Mouse (Mus musculus) hindbrain, embryonic 11.5 days (tissue): Measurements from ENCODE around the gene Ubald2. TPM values are rescaled to one million over a fixed set of nuclear protein-coding genes. Genes with fewer than 3 reads are reported as not detected.

Source experiments
- ATAC-seq: fragments of 200-750 bp; cut with Nextera tagmentation; 2 replicates; pipeline ENCODE4 v1.8.0; 2017; ENCODE audit warnings: mild to moderate bottlenecking, moderate TSS enrichment, moderate library complexity; ENCODE audit not compliant: low FRiP score
- DNase-seq: peaks from one replicate; pipeline ENCODE4 v3.0.0-alpha.2; 2015; ENCODE audit warnings: low spot score
- H3K27ac ChIP-seq: fragments of 300-500 bp; sonication (generic); 2 replicates; pipeline ENCODE4 v1.5.1; 2014; ENCODE audit warnings: mild to moderate bottlenecking, low read depth, low read length
- H3K27me3 ChIP-seq: fragments of 300-500 bp; sonication (generic); 2 replicates; pipeline ENCODE4 v1.6.1; 2014; ENCODE audit warnings: mild to moderate bottlenecking, low read length, moderate library complexity, mixed read lengths; ENCODE audit not compliant: control insufficient read depth, insufficient read depth
- H3K36me3 ChIP-seq: fragments of 300-500 bp; sonication (generic); 2 replicates; pipeline ENCODE4 v1.6.1; 2014; ENCODE audit warnings: mild to moderate bottlenecking, low read length, moderate library complexity, mixed read lengths; ENCODE audit not compliant: control insufficient read depth, insufficient read depth
- H3K4me1 ChIP-seq: fragments of 300-500 bp; sonication (generic); replicated peaks from 2 replicates; pipeline ENCODE4 v1.6.1; 2014; ENCODE audit warnings: low read length, mixed read lengths; ENCODE audit not compliant: control insufficient read depth, insufficient read depth
- H3K4me2 ChIP-seq: fragments of 300-500 bp; sonication (generic); replicated peaks from 2 replicates; pipeline ENCODE4 v1.6.1; 2014; ENCODE audit warnings: mild to moderate bottlenecking, low read depth, low read length
- H3K4me3 ChIP-seq: fragments of 300-500 bp; sonication (generic); 2 replicates; pipeline ENCODE4 v1.5.1; 2014; ENCODE audit warnings: low read depth, low read length
- H3K9ac ChIP-seq: fragments of 300-500 bp; sonication (generic); 2 replicates; pipeline ENCODE4 v1.6.1; 2014; ENCODE audit warnings: low read depth, low read length
- H3K9me3 ChIP-seq: fragments of 300-500 bp; sonication (generic); 2 replicates; pipeline ENCODE4 v1.6.1; 2016; ENCODE audit warnings: low read length; ENCODE audit not compliant: control insufficient read depth
- WGBS: fragments of 180-500 bp; shearing (Covaris S2); extraction: QIAGEN DNeasy Blood & Tissue Kit; methylation state at CpG from one replicate; pipeline ENCODE4 v1.1.7; 2014; 5-methylcytosine and 5-hydroxymethylcytosine counted together
- polyA plus RNA-seq: library from polyadenylated mRNA; unstranded; fragments of >200 nt; fragmentation: Nextera tagmentation; extraction: Ambion mirVana; gene quantifications from 2 replicates; pipeline ENCODE4 v1.2.1, GENCODE M21; 2014

The Ubald2 gene
- polyA plus RNA-seq, 1 experiment from 2014 or later = 77.9 TPM

GRCm38 (mm10) chr11:116477160-116477759 lies 43.4 kb downstream of the Ubald2 start:
- ATAC-seq (no peak), DNase-seq (no peak)
- Histone ChIP-seq H3K4me2 (no peak overlapping the region), H3K9ac (no peak overlapping the region), H3K27ac (no peak overlapping the region), H3K9me3 (no peaks in the 10 kb centered on the region), H3K27me3 (no peaks in the 10 kb centered on the region), H3K4me1 (no peaks in the 10 kb centered on the region), H3K4me3 (no peak overlapping the region), H3K36me3 (peaks cover 18% of the 10 kb centered on the region; the same call in 1 of the 2 replicates)
- 82% methylated on average over 15 of the region's 15 CpGs for WGBS

GRCm38 (mm10) chr11:116478978-116479377 lies 45.1 kb downstream of the Ubald2 start:
- Histone ChIP-seq H3K27me3 (no peaks in the 10 kb centered on the region), H3K36me3 (peaks cover 18% of the 10 kb centered on the region; the same call in 1 of the 2 replicates), H3K4me2 (no peak overlapping the region), H3K9me3 (no peaks in the 10 kb centered on the region), H3K9ac (no peak overlapping the region), H3K27ac (no peak overlapping the region), H3K4me3 (no peak overlapping the region), H3K4me1 (no peaks in the 10 kb centered on the region)
- no peak for ATAC-seq
- WGBS = 69% methylated on average over 7 of the region's 7 CpGs
- DNase-seq = no peak

GRCm38 (mm10) chr11:116479832-116480231 lies 45.9 kb downstream of the Ubald2 start:
- DNase-seq = no peak
- no peaks in the 10 kb centered on the region for H3K4me1 ChIP-seq
- 61% methylated on average over 8 of the region's 8 CpGs for WGBS
- peaks cover 18% of the 10 kb centered on the region; the same call in 1 of the 2 replicates for H3K36me3 ChIP-seq
- no peaks in the 10 kb centered on the region for H3K9me3 ChIP-seq
- ATAC-seq = no peak
- no peak overlapping the region for H3K4me3 ChIP-seq
- no peak overlapping the region for H3K27ac ChIP-seq
- no peak overlapping the region for H3K9ac ChIP-seq
- H3K27me3 ChIP-seq = no peaks in the 10 kb centered on the region
- no peak overlapping the region for H3K4me2 ChIP-seq

GRCm38 (mm10) chr11:116480975-116481374 lies 47.1 kb downstream of the Ubald2 start:
- Histone ChIP-seq H3K4me1 (no peaks in the 10 kb centered on the region), H3K4me3 (no peak overlapping the region), H3K4me2 (no peak overlapping the region), H3K36me3 (peaks cover 24% of the 10 kb centered on the region; the same call in 1 of the 2 replicates), H3K27me3 (no peaks in the 10 kb centered on the region), H3K27ac (no peak overlapping the region), H3K9ac (no peak overlapping the region), H3K9me3 (no peaks in the 10 kb centered on the region)
- 97% methylated on average over 8 of the region's 8 CpGs for WGBS
- no peak for ATAC-seq
- no peak for DNase-seq

- DNase-seq (no peak), ATAC-seq (no peak)
- no peaks in the 10 kb centered on the region for H3K9me3 ChIP-seq
- H3K27me3 ChIP-seq = no peaks in the 10 kb centered on the region
- H3K27ac ChIP-seq = no peak overlapping the region
- H3K9ac ChIP-seq = no peak overlapping the region
- no peaks in the 10 kb centered on the region for H3K4me1 ChIP-seq
- WGBS = 80% methylated on average over 7 of the region's 7 CpGs
- no peak overlapping the region for H3K4me2 ChIP-seq
- H3K36me3 ChIP-seq = peaks cover 21% of the 10 kb centered on the region; the same call in 1 of the 2 replicates
- H3K4me3 ChIP-seq = no peak overlapping the region
Measured at GRCm38 (mm10) chr11:116481776-116482175, 47.9 kb downstream of the Ubald2 start.

- Histone ChIP-seq H3K4me1 (no peaks in the 10 kb centered on the region; the same call in 1 of the 2 replicates), H3K4me2 (no peak overlapping the region)
- WGBS = 92% methylated on average over 8 of the region's 8 CpGs
Measured at GRCm38 (mm10) chr11:116484261-116484660, 50.4 kb downstream of the Ubald2 start.

GRCm38 (mm10) chr11:116488207-116488606 lies 54.3 kb downstream of the Ubald2 start:
- Histone ChIP-seq H3K27me3 (no peaks in the 10 kb centered on the region), H3K27ac (no peak overlapping the region), H3K4me1 (no peaks in the 10 kb centered on the region; the same call in 1 of the 2 replicates), H3K4me2 (no peak overlapping the region), H3K9me3 (no peaks in the 10 kb centered on the region), H3K36me3 (peaks cover 9% of the 10 kb centered on the region; the same call in 1 of the 2 replicates), H3K4me3 (no peak overlapping the region), H3K9ac (no peak overlapping the region)
- ATAC-seq (no peak), DNase-seq (no peak)

More at GRCm38 (mm10) chr11:116484261-116484660, 50.4 kb downstream of the Ubald2 start:
- Histone ChIP-seq H3K27me3 (no peaks in the 10 kb centered on the region), H3K36me3 (peaks cover 18% of the 10 kb centered on the region; the same call in 1 of the 2 replicates), H3K9me3 (no peaks in the 10 kb centered on the region), H3K4me3 (no peak overlapping the region), H3K27ac (no peak overlapping the region), H3K9ac (no peak overlapping the region)
- ATAC-seq (no peak), DNase-seq (no peak)

Other genes with a start within 250 kb of the Ubald2 start
- gene Ten1, start 235.2 kb upstream of the Ubald2 start, polyA plus RNA-seq = 59.4 and 60.7 TPM in 2 replicates
- gene Acox1, start 235.0 kb upstream of the Ubald2 start, polyA plus RNA-seq = 31.7 and 36.3 TPM in 2 replicates
- 0.49 and 0.52 TPM in 2 replicates for gene Evpl, start 196.0 kb upstream of the Ubald2 start, polyA plus RNA-seq
- gene Srp68, start 159.9 kb upstream of the Ubald2 start, polyA plus RNA-seq = 72.4 and 74.0 TPM in 2 replicates
- 0.42 and 0.54 TPM in 2 replicates for gene Galr2, start 153.2 kb upstream of the Ubald2 start, polyA plus RNA-seq
- gene Exoc7, start 126.9 kb upstream of the Ubald2 start, polyA plus RNA-seq = 66.2 and 68.3 TPM in 2 replicates
- 10.0 and 10.1 TPM in 2 replicates for gene Foxj1, start 98.7 kb upstream of the Ubald2 start, polyA plus RNA-seq
- gene Rnf157, start 21.1 kb upstream of the Ubald2 start, polyA plus RNA-seq = 16.0 and 23.1 TPM in 2 replicates
- gene Qrich2, start 32.1 kb downstream of the Ubald2 start, polyA plus RNA-seq = 0.17 TPM in 1 of 2 replicates, not detected in the other
- 164 and 169 TPM in 2 replicates for gene Prpsap1, start 60.1 kb downstream of the Ubald2 start, polyA plus RNA-seq
- gene Sphk1, start 96.8 kb downstream of the Ubald2 start, polyA plus RNA-seq = 8.1 and 10.0 TPM in 2 replicates
- gene Ube2o, start 147.4 kb downstream of the Ubald2 start, polyA plus RNA-seq = 17.5 and 18.8 TPM in 2 replicates
- not detected in 2 replicates for gene Aanat, start 152.3 kb downstream of the Ubald2 start, polyA plus RNA-seq
- gene Rhbdf2, start 192.9 kb downstream of the Ubald2 start, polyA plus RNA-seq = 2.1 and 2.7 TPM in 2 replicates
- 0.32 and 0.43 TPM in 2 replicates for gene Prcd, start 219.4 kb downstream of the Ubald2 start, polyA plus RNA-seq
- 2.4 and 2.8 TPM in 2 replicates for gene Cygb, start 220.2 kb downstream of the Ubald2 start, polyA plus RNA-seq